Mouse (Mus musculus): ENCODE results near the gene Serinc1.
A peak's percentile ranks its signal among the peaks of the same experiment; 100 is the strongest.

Gene Serinc1

GRCm38 (mm10) chr10:57532218-57533101 lies at the start of gene Serinc1:
TSS of gene Serinc1 (minus strand) at chr10:57532530.
- DNase-seq, result peak; percentile 99

GRCm38 (mm10) chr10:57576721-57577120 lies 44.4 kb upstream of the Serinc1 start:
- no peak for DNase-seq

GRCm38 (mm10) chr10:57572130-57572529 lies 39.8 kb upstream of the Serinc1 start:
- no peak for DNase-seq

GRCm38 (mm10) chr10:57571211-57571730 lies 38.9 kb upstream of the Serinc1 start:
- DNase-seq, result peak; percentile 90

- DNase-seq, result no peak
These were observed 36.9 kb upstream of the Serinc1 start for GRCm38 (mm10) chr10:57569023-57569931.

- no peak for DNase-seq
These were observed 33.9 kb upstream of the Serinc1 start for GRCm38 (mm10) chr10:57566221-57566620.

GRCm38 (mm10) chr10:57557597-57557996 lies 25.3 kb upstream of the Serinc1 start:
- DNase-seq, result no peak

GRCm38 (mm10) chr10:57553719-57554118 lies 21.4 kb upstream of the Serinc1 start:
- no peak for DNase-seq

- DNase-seq, result no peak
These were observed 17.3 kb upstream of the Serinc1 start for GRCm38 (mm10) chr10:57549631-57550030.

- DNase-seq, result peak; percentile 30
These were observed 11.6 kb upstream of the Serinc1 start for GRCm38 (mm10) chr10:57543890-57544289.

- no peak for DNase-seq
These were observed 613 bp downstream of the Serinc1 start for GRCm38 (mm10) chr10:57531616-57532217.

GRCm38 (mm10) chr10:57531076-57531475 lies 1.3 kb downstream of the Serinc1 start:
- peak; percentile 76 for DNase-seq

GRCm38 (mm10) chr10:57526469-57526868 lies 5.9 kb downstream of the Serinc1 start:
- DNase-seq, result peak; percentile 23

GRCm38 (mm10) chr10:57515278-57515677 lies 17.1 kb downstream of the Serinc1 start:
- peak; percentile 71 for DNase-seq

GRCm38 (mm10) chr10:57514616-57515015 lies 17.7 kb downstream of the Serinc1 start:
- DNase-seq, result no peak

- DNase-seq, result no peak
These were observed 32.7 kb downstream of the Serinc1 start for GRCm38 (mm10) chr10:57499414-57500156.

GRCm38 (mm10) chr10:57492050-57492449 lies 40.3 kb downstream of the Serinc1 start:
- DNase-seq, result peak; percentile 95

GRCm38 (mm10) chr10:57488591-57488990 lies 43.7 kb downstream of the Serinc1 start:
- no peak for DNase-seq

- no peak for DNase-seq
These were observed 45.1 kb downstream of the Serinc1 start for GRCm38 (mm10) chr10:57487201-57487600.

GRCm38 (mm10) chr10:57486542-57487071 lies 45.7 kb downstream of the Serinc1 start:
- DNase-seq, result no peak

GRCm38 (mm10) chr10:57485908-57486541 lies 46.3 kb downstream of the Serinc1 start, which contains the start of gene Hsf2:
TSS of gene Hsf2 (plus strand) at chr10:57486385.
- peak; percentile 100 for DNase-seq

All from heart, adult 11 months (tissue).